Mouse (Mus musculus) cerebellum, adult 2 months (tissue): ENCODE measurements around the gene Tbc1d15.

Experiments
- CTCF ChIP-seq: fragments of 200-500 bp; IDR thresholded peaks from 2 replicates; pipeline ENCODE4 v1.5.1; 2011; ENCODE audit warnings: low read depth, mild to moderate bottlenecking, control low read depth, low read length, moderate library complexity, borderline replicate concordance; ENCODE audit not compliant: insufficient read depth
- POLR2A ChIP-seq: fragments of 200-500 bp; IDR thresholded peaks from 2 replicates; pipeline ENCODE4 v1.6.1; 2011; ENCODE audit warnings: low read length, control low read depth, borderline replicate concordance; ENCODE audit not compliant: insufficient read depth

GRCm38 (mm10) chr10:115288856-115289255 is 37.6 kb upstream of the Tbc1d15 start:
- TF ChIP-seq CTCF (no peak), POLR2A (no peak)
